Mouse (Mus musculus) T-helper 1 cell (primary cell): ENCODE data around the gene Tmem169.

ENCODE experiments used
- in situ Hi-C: fragments of 300-600 bp; cut with MboI, MseI; formaldehyde crosslinking; loops from one replicate; pipeline ENCODE4 v1.15.1; 2025; ENCODE audit warnings: high pct_unique_total_duplicates

The Tmem169 gene

DNA sequence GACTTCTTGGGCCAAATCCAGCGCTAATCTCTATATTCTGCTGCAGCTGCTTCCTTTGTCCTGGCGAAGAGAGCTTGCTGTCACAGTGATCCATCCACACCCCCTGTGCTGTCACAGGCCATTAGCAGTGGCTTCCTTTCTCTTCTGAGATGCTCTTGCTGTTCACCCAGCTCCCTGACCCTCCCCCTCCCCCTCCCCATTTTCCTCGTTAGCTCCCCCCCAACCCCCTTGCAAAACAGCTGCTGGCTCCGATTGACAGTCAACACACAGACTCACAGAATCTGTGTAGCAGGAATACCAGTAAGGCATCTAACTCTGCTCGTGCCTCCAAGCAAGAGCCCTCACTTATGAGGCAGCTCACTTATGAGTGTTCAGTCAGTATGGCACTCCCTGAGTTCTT, 2.7 kb downstream of the Tmem169 start:
- in situ Hi-C loops: no loop called here

- in situ Hi-C loops: no loop called here
Observed at GRCm38 (mm10) chr1:72287893-72288292, 3.7 kb downstream of the Tmem169 start.

GRCm38 (mm10) chr1:72288527-72289150, 4.5 kb downstream of the Tmem169 start:
- in situ Hi-C loops: no loop called here

DNA sequence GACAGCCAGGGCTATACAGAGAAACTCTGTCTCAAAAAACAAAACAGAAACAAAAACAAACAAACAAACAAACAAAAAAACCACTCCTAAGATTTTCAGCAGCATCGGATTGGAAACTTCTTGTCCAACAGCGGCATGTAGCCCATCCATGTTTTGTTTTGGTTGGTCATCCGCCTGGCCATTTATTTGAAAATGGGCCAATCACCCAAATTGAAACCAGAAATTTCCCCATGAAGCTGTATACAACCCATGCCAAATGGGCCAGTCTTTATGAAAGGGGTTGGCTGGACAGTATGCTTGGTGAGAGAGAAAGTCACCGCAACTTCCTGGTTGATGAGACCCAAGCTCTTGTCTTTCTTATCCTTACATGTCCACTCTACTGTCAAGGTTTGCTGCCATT, 6.7 kb downstream of the Tmem169 start:
- in situ Hi-C loops: no loop called here

DNA sequence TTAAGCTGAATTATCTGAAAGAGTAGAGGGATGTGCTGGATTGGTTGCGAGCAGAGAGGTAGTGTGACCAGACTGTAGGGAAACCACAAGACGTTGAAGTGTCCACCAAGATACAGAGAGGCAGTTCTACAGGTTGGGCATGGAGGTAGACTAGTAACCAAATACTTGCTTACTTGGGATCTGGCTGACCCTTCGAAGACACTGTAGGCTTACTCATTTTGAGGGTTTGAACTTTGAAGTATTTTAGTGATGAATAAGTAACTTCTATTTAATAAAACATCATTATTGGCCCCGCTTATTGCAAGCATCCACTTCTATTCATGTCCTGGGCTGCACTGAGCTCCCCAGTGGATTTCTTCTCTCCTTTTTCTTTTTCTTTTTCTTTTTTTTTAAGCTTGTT, 7.3 kb downstream of the Tmem169 start:
- in situ Hi-C loops: no loop called here

DNA sequence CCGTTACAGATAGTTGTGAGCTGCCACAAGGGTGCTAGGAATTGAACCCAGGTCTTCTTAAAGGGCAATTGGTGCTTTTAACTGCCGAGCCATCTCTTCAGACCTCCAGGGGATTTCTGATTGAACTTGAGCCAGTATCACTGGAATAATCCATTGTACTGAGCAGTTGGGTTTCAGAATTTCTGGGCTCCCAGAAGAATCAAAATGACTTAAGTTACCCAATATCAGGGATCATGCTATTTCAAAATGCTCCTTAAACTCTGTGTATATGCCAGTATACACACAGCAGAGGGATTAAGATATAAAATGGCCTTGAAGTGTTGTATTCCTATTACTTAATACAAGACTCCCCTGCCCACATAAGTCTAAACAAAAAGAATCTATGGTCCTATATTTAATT, 7.8 kb downstream of the Tmem169 start:
- in situ Hi-C loops: no loop called here

GRCm38 (mm10) chr1:72293869-72294663, 9.9 kb downstream of the Tmem169 start:
- in situ Hi-C loops: no loop called here

DNA sequence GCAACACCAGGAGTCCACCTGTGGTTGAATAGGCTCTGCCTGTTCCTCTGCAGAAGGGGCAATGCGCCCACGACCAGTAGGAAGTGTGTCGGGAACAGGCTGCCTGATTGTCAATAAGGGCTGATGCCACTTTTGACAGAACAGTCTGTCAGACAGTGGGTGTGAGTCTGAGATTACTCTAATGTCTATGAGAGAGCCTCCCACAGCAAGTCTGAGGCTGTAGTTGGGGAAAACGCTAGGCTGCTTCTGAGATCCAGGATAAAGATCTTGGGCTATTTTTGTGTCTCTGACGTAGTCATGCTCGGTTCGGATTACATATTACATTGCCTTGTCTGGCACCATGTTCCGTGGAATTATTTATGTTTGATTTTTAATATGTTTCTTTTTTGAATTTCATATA, 11.6 kb downstream of the Tmem169 start:
- in situ Hi-C loops: no loop called here

DNA sequence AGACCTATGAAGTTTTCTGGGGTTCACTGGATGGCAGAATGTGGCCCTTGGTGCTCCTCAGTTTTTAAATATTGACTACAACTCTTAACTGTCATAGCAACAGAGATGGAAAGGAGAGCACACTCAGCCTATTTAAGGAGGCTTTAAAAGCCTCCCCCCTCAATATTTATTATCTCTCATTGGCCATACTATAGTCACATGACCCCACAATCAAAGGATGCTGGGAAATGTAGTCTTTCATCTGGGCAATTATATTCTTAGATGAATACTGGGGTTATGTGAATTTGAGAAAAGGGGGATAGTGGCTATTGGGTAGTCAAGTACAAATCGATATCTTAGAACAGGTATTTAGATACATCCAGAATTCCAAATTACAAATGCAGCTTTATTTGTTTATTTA, 17.7 kb downstream of the Tmem169 start:
- in situ Hi-C loops: loop anchor here (10.0 to 25.0 kb wide), 3 partner anchors 285 to 560 kb away; partner anchors contain the start of genes Igfbp5, Rpl37a and Smarcal1

GRCm38 (mm10) chr1:72306241-72306640, 22.1 kb downstream of the Tmem169 start:
- in situ Hi-C loops: loop anchor here (10.0 to 25.0 kb wide), 3 partner anchors 281 to 556 kb away; partner anchors contain the start of genes Igfbp5, Rpl37a and Smarcal1

- in situ Hi-C loops: loop anchor here (10.0 to 25.0 kb wide), 3 partner anchors 281 to 556 kb away; partner anchors contain the start of genes Igfbp5, Rpl37a and Smarcal1
Observed at GRCm38 (mm10) chr1:72306679-72307181, 22.6 kb downstream of the Tmem169 start.

DNA sequence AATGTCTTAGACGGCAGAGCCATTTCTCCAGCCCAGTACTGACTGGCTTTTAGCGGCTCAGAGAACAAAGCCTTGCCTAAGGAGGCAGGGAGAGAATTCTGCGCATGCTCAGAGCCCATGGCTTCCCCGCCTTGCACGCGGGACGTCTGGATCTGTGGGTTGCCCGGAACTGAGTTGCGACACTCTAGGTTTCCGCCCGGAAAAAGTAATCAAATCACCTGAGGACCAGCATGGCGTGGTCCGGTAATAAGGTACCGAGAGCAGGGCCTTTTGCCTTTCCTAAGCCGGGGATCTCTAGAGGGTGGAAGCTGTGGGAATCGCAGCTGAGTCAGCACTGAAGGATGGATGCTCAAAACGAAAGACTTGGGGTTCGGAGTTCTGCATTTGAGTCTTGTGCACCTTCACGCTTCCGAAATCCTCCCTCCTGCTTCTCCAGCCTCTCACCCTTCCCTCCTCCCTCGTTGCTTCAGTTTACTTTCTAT, 23.2 kb downstream of the Tmem169 start, which contains the start of gene Xrcc5:
TSS of gene Xrcc5 (plus strand) at position 105 of the 482 bp plus-strand sequence.
- in situ Hi-C loops: loop anchor here (10.0 to 25.0 kb wide), 3 partner anchors 280 to 555 kb away; partner anchors contain the start of genes Igfbp5, Rpl37a and Smarcal1

- in situ Hi-C loops: loop anchor here (10.0 to 25.0 kb wide), 3 partner anchors 278 to 553 kb away; partner anchors contain the start of genes Igfbp5, Rpl37a and Smarcal1
Observed at GRCm38 (mm10) chr1:72308919-72309318, 24.8 kb downstream of the Tmem169 start.

DNA sequence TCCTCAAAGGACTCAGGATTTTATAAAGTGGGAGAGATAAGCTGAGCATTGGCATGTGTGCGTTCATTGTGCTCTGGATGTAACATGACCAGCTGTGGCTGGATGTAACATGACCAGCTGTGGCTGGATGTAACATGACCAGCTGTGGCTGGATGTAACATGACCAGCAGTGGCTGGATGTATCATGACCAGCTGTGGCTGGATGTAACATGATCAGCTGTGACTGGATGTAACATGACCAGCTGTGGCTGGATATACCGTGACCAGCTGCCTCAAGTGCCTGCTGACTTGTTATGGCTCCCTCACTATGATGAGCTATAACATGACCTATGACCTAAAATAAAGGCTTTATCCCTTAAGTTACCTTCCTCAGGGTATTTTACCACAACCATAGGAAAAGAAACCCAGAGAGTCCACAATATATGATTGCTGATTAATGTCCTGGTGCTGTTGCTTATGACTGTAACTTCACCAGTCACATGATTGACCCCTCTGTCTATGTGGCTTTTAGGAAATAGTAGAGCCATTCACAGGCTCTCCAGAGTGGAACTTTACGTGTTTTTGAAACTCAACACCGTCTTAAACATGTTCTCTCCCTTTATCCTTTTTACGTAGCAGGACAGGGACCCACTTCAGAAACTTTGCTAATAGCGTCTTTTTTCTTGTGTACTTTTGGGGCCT, 25.7 kb downstream of the Tmem169 start:
- in situ Hi-C loops: loop anchor here (10.0 to 25.0 kb wide), 3 partner anchors 277 to 552 kb away; partner anchors contain the start of genes Igfbp5, Rpl37a and Smarcal1

DNA sequence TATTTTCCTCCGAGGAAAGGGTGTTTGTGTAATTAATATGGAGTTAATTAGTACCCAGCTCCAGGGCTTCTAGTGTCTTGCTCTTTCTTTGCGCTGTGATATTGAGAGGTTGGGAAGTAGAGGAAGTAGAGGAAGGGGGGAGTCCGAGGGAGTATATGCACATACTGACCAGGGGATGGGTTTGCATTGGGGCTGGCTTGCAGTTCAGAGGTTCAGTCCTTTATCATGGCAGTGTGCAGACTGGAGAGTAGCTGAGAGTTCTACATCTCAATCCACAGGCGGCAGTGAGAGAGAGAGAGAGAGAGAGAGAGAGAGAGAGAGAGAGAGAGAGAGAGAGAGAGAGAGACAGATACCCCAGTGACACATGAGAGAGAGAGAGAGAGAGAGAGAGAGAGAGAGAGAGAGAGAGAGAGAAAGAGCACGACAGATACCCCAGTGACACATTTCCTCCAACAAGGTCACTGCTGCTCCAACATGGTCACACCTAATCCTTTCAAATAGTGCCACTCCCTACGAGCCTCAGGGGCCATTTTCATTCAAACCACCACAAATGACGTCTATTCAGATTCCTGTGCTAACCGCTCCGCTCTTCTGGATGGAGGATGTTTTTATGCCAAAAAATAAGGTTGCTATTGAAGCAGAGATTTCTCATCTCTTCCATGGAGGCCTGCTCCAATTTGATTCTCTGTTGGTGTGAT, 28.7 kb downstream of the Tmem169 start:
- in situ Hi-C loops: loop anchor here (25.0 kb wide), 2 partner anchors 274 to 549 kb away; partner anchors contain the start of genes Igfbp5 and Smarcal1

GRCm38 (mm10) chr1:72313399-72314039, 29.4 kb downstream of the Tmem169 start:
- in situ Hi-C loops: loop anchor here (25.0 kb wide), 2 partner anchors 274 to 549 kb away; partner anchors contain the start of genes Igfbp5 and Smarcal1

DNA sequence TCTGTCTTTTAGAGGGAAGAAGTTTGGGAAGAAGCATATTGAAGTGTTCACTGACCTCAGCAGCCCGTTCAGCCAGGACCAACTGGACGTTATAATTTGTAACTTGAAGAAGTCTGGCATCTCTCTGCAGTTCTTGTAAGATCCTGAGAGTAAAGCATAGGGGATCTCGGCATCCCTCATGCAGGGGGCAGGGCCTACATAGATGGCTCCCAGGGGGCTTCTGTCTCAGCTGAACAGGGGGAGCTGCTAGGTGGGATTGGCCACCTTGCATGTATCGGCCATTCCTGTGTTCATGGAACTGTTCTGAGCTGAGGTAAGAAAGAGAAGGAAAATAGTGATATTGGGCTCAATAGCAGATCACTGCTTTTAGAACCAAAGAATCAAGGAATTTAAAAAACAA, 31.3 kb downstream of the Tmem169 start:
- in situ Hi-C loops: loop anchor here (25.0 kb wide), 2 partner anchors 272 to 547 kb away; partner anchors contain the start of genes Igfbp5 and Smarcal1

GRCm38 (mm10) chr1:72316409-72316808, 32.2 kb downstream of the Tmem169 start:
- in situ Hi-C loops: loop anchor here (25.0 kb wide), 2 partner anchors 271 to 546 kb away; partner anchors contain the start of genes Igfbp5 and Smarcal1

GRCm38 (mm10) chr1:72316901-72317300, 32.7 kb downstream of the Tmem169 start:
- in situ Hi-C loops: loop anchor here (25.0 kb wide), 2 partner anchors 270 to 545 kb away; partner anchors contain the start of genes Igfbp5 and Smarcal1

- in situ Hi-C loops: loop anchor here (25.0 kb wide), 2 partner anchors 267 to 542 kb away; partner anchors contain the start of genes Igfbp5 and Smarcal1
Observed at GRCm38 (mm10) chr1:72320759-72321158, 36.6 kb downstream of the Tmem169 start.
